Mouse (Mus musculus): ENCODE measurements around the gene Dnph1. TPM values are rescaled to one million over a fixed set of nuclear protein-coding genes. Genes with fewer than 3 reads are reported as not detected.

The Dnph1 gene
- polyA plus RNA-seq, 1 experiment from 2014 or later, result 41.6 TPM

GRCm38 (mm10) chr17:46460673-46461072 is 35.8 kb upstream of the Dnph1 start:
- DNase-seq (ENCODE audit: low spot score), result no peak
- H3K9me3 ChIP-seq (replicated peaks; ENCODE audit: control insufficient read depth, low read length), result no peaks in the 10 kb centered on the region
- peaks cover 7% of the 10 kb centered on the region; the same call in 1 of the 2 replicates for H3K27me3 ChIP-seq (replicated peaks; ENCODE audit: control insufficient read depth, insufficient read depth, low read length)
- ATAC-seq, result no peak
- peaks cover 52% of the 10 kb centered on the region for H3K36me3 ChIP-seq (ENCODE audit: control insufficient read depth, insufficient read depth, low read length)
- WGBS, result 7% methylated on average over 31 of the region's 32 CpGs
- 0 out of 2 replicates have a peak overlapping the region, but pooled peaks have one; percentile 21 for H3K9ac ChIP-seq (ENCODE audit: low read length)
- no peak overlapping the region for H3K4me3 ChIP-seq (ENCODE audit: low read depth, low read length)
- peaks cover 2% of the 10 kb centered on the region for H3K4me1 ChIP-seq (ENCODE audit: control insufficient read depth, insufficient read depth, low read length)
- H3K27ac ChIP-seq (ENCODE audit: low read depth, low read length), result no peak overlapping the region
- no peak overlapping the region for H3K4me2 ChIP-seq (ENCODE audit: low read length)

GRCm38 (mm10) chr17:46461347-46461746 is 35.2 kb upstream of the Dnph1 start:
- Histone ChIP-seq H3K9me3 (replicated peaks; ENCODE audit: control insufficient read depth, low read length) (no peaks in the 10 kb centered on the region), H3K9ac (ENCODE audit: low read length) (0 out of 2 replicates have a peak overlapping the region, but pooled peaks have one; percentile 21), H3K27ac (ENCODE audit: low read depth, low read length) (no peak overlapping the region), H3K36me3 (ENCODE audit: control insufficient read depth, insufficient read depth, low read length) (peaks cover 57% of the 10 kb centered on the region), H3K4me2 (ENCODE audit: low read length) (no peak overlapping the region), H3K4me1 (ENCODE audit: control insufficient read depth, insufficient read depth, low read length) (no peaks in the 10 kb centered on the region), H3K27me3 (replicated peaks; ENCODE audit: control insufficient read depth, insufficient read depth, low read length) (0 out of 2 replicates have a peak, but pooled peaks cover under 1% of the 10 kb centered on the region), H3K4me3 (ENCODE audit: low read depth, low read length) (no peak overlapping the region)
- 30% methylated on average over 8 of the region's 8 CpGs for WGBS
- DNase-seq (ENCODE audit: low spot score) (no peak), ATAC-seq (no peak)

- Histone ChIP-seq H3K4me1 (ENCODE audit: control insufficient read depth, insufficient read depth, low read length) (no peaks in the 10 kb centered on the region), H3K36me3 (ENCODE audit: control insufficient read depth, insufficient read depth, low read length) (peaks cover 66% of the 10 kb centered on the region), H3K4me3 (ENCODE audit: low read depth, low read length) (no peak overlapping the region), H3K27ac (ENCODE audit: low read depth, low read length) (no peak overlapping the region), H3K4me2 (ENCODE audit: low read length) (no peak overlapping the region), H3K27me3 (replicated peaks; ENCODE audit: control insufficient read depth, insufficient read depth, low read length) (no peaks in the 10 kb centered on the region), H3K9ac (ENCODE audit: low read length) (no peak overlapping the region), H3K9me3 (replicated peaks; ENCODE audit: control insufficient read depth, low read length) (no peaks in the 10 kb centered on the region)
- 93% methylated on average over 5 of the region's 5 CpGs for WGBS
- ATAC-seq, result no peak
- DNase-seq (ENCODE audit: low spot score), result no peak
Measured at GRCm38 (mm10) chr17:46462226-46462625, 34.3 kb upstream of the Dnph1 start.

GRCm38 (mm10) chr17:46467830-46468229 is 28.7 kb upstream of the Dnph1 start:
- Histone ChIP-seq H3K9ac (ENCODE audit: low read length) (no peak overlapping the region), H3K27ac (ENCODE audit: low read depth, low read length) (peak overlapping the region; percentile 46; the same call in 1 of the 2 replicates), H3K4me3 (ENCODE audit: low read depth, low read length) (no peak overlapping the region), H3K36me3 (ENCODE audit: control insufficient read depth, insufficient read depth, low read length) (peaks cover 90% of the 10 kb centered on the region), H3K4me2 (ENCODE audit: low read length) (no peak overlapping the region), H3K4me1 (ENCODE audit: control insufficient read depth, insufficient read depth, low read length) (no peaks in the 10 kb centered on the region), H3K9me3 (replicated peaks; ENCODE audit: control insufficient read depth, low read length) (no peaks in the 10 kb centered on the region), H3K27me3 (replicated peaks; ENCODE audit: control insufficient read depth, insufficient read depth, low read length) (no peaks in the 10 kb centered on the region)
- 63% methylated on average over 9 of the region's 9 CpGs for WGBS
- DNase-seq (ENCODE audit: low spot score), result peak; percentile 61
- peak; percentile 56 for ATAC-seq

GRCm38 (mm10) chr17:46476601-46477000 is 19.9 kb upstream of the Dnph1 start:
- Histone ChIP-seq H3K36me3 (ENCODE audit: control insufficient read depth, insufficient read depth, low read length) (peaks cover 88% of the 10 kb centered on the region), H3K4me2 (ENCODE audit: low read length) (no peak overlapping the region), H3K27ac (ENCODE audit: low read depth, low read length) (no peak overlapping the region), H3K9me3 (replicated peaks; ENCODE audit: control insufficient read depth, low read length) (no peaks in the 10 kb centered on the region), H3K4me1 (ENCODE audit: control insufficient read depth, insufficient read depth, low read length) (no peaks in the 10 kb centered on the region), H3K4me3 (ENCODE audit: low read depth, low read length) (no peak overlapping the region), H3K9ac (ENCODE audit: low read length) (no peak overlapping the region), H3K27me3 (replicated peaks; ENCODE audit: control insufficient read depth, insufficient read depth, low read length) (no peaks in the 10 kb centered on the region)
- DNase-seq (ENCODE audit: low spot score) (no peak), ATAC-seq (no peak)
- 90% methylated on average over 8 of the region's 8 CpGs for WGBS

- Histone ChIP-seq H3K9me3 (replicated peaks; ENCODE audit: control insufficient read depth, low read length) (no peaks in the 10 kb centered on the region), H3K9ac (ENCODE audit: low read length) (no peak overlapping the region), H3K36me3 (ENCODE audit: control insufficient read depth, insufficient read depth, low read length) (peaks cover 82% of the 10 kb centered on the region), H3K4me2 (ENCODE audit: low read length) (no peak overlapping the region), H3K27ac (ENCODE audit: low read depth, low read length) (no peak overlapping the region), H3K27me3 (replicated peaks; ENCODE audit: control insufficient read depth, insufficient read depth, low read length) (no peaks in the 10 kb centered on the region), H3K4me1 (ENCODE audit: control insufficient read depth, insufficient read depth, low read length) (no peaks in the 10 kb centered on the region), H3K4me3 (ENCODE audit: low read depth, low read length) (no peak overlapping the region)
- ATAC-seq (no peak), DNase-seq (ENCODE audit: low spot score) (no peak)
- 91% methylated on average over 15 of the region's 15 CpGs for WGBS
Measured at GRCm38 (mm10) chr17:46477286-46477685, 19.2 kb upstream of the Dnph1 start.

GRCm38 (mm10) chr17:46483561-46484001 is 12.9 kb upstream of the Dnph1 start:
- WGBS, result 3% methylated on average over 16 of the region's 16 CpGs
- Histone ChIP-seq H3K9me3 (replicated peaks; ENCODE audit: control insufficient read depth, low read length) (no peaks in the 10 kb centered on the region), H3K4me1 (ENCODE audit: control insufficient read depth, insufficient read depth, low read length) (peaks cover 31% of the 10 kb centered on the region), H3K9ac (ENCODE audit: low read length) (peak overlapping the region; percentile 59), H3K27me3 (replicated peaks; ENCODE audit: control insufficient read depth, insufficient read depth, low read length) (no peaks in the 10 kb centered on the region; the same call in 1 of the 2 replicates), H3K4me3 (ENCODE audit: low read depth, low read length) (peak overlapping the region; percentile 27), H3K36me3 (ENCODE audit: control insufficient read depth, insufficient read depth, low read length) (peaks cover 33% of the 10 kb centered on the region), H3K4me2 (ENCODE audit: low read length) (peak overlapping the region; percentile 64), H3K27ac (ENCODE audit: low read depth, low read length) (no peak overlapping the region)
- peak; percentile 61 for ATAC-seq
- peak; percentile 80 for DNase-seq (ENCODE audit: low spot score)

GRCm38 (mm10) chr17:46484021-46484431 is 12.5 kb upstream of the Dnph1 start:
- ATAC-seq (0 out of 2 replicates have a peak, but pooled peaks have one; percentile 2), DNase-seq (ENCODE audit: low spot score) (no peak)
- Histone ChIP-seq H3K4me3 (ENCODE audit: low read depth, low read length) (peak overlapping the region; percentile 27), H3K9me3 (replicated peaks; ENCODE audit: control insufficient read depth, low read length) (no peaks in the 10 kb centered on the region), H3K27me3 (replicated peaks; ENCODE audit: control insufficient read depth, insufficient read depth, low read length) (no peaks in the 10 kb centered on the region; the same call in 1 of the 2 replicates), H3K4me2 (ENCODE audit: low read length) (peak overlapping the region; percentile 64), H3K9ac (ENCODE audit: low read length) (peak overlapping the region; percentile 59), H3K36me3 (ENCODE audit: control insufficient read depth, insufficient read depth, low read length) (peaks cover 29% of the 10 kb centered on the region), H3K27ac (ENCODE audit: low read depth, low read length) (no peak overlapping the region), H3K4me1 (ENCODE audit: control insufficient read depth, insufficient read depth, low read length) (peaks cover 31% of the 10 kb centered on the region)
- WGBS, result 3% methylated on average over 13 of the region's 13 CpGs

GRCm38 (mm10) chr17:46484461-46484875 is 12.0 kb upstream of the Dnph1 start:
- H3K36me3 ChIP-seq (ENCODE audit: control insufficient read depth, insufficient read depth, low read length), result peaks cover 24% of the 10 kb centered on the region
- no peaks in the 10 kb centered on the region; the same call in 1 of the 2 replicates for H3K27me3 ChIP-seq (replicated peaks; ENCODE audit: control insufficient read depth, insufficient read depth, low read length)
- no peaks in the 10 kb centered on the region for H3K9me3 ChIP-seq (replicated peaks; ENCODE audit: control insufficient read depth, low read length)
- H3K9ac ChIP-seq (ENCODE audit: low read length), result peak overlapping the region; percentile 59
- peak overlapping the region; percentile 27 for H3K4me3 ChIP-seq (ENCODE audit: low read depth, low read length)
- H3K4me1 ChIP-seq (ENCODE audit: control insufficient read depth, insufficient read depth, low read length), result peaks cover 31% of the 10 kb centered on the region
- no peak for DNase-seq (ENCODE audit: low spot score)
- WGBS, result 8% methylated on average over 6 of the region's 6 CpGs
- ATAC-seq, result no peak
- 0 out of 2 replicates have a peak overlapping the region, but pooled peaks have one; percentile 9 for H3K27ac ChIP-seq (ENCODE audit: low read depth, low read length)
- peak overlapping the region; percentile 64 for H3K4me2 ChIP-seq (ENCODE audit: low read length)

Measured in forebrain, embryonic 14.5 days (tissue).